In the genomic region with DNA sequence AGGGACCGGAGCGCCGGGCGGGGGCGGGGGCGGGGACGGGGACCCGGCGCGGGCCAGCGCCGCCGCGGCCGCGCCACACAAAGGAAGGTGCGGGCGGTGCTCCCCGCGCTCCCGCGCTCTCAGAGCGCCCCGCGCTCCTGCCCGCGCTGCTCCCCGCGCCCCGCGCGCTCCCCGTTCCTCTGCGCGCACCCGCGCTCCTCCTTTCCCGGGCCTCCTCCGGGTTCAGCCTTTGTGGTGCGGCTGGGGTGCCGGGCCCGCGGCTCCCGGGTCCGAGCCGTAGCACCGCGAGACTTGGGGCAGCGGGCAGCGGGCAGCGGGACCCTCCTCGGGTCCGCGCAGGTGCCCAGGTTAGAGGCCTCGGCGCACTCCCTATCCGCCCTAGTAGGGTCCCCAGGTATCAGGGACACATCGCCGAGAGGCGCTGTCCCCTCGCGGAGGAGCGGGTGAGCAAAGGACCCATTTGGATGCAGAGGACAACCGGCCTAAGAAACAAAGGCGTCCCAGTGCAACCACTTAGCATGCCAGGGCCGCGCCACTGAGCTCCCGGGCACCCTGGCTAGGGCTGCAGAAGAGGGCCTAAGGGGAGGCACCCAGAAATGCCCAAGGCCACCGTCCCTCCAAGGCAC, we compare ENCODE assay signal across 7 mouse cellular contexts. TPM values are rescaled to one million over a fixed set of nuclear protein-coding genes. Genes with fewer than 3 reads are reported as not detected.
DNase-seq lines count a peak whose midpoint lies in the region; ATAC-seq and TF ChIP-seq lines count a peak whose summit lies in the region.

A gene (minus strand): TSS at position 281 of the 626 bp plus-strand sequence.

- under 1% methylated on average over 47 of the region's 69 CpGs for WGBS in cerebellum, adult 2 months
- WGBS in kidney, adult 2 months = 1% methylated on average over 68 of the region's 69 CpGs
- WGBS in limb, embryonic 12.5 days = 1% methylated on average over 62 of the region's 69 CpGs
- WGBS in neural tube, embryonic 12.5 days = under 1% methylated on average over 65 of the region's 69 CpGs

- peak; percentile 63 for DNase-seq in adrenal gland, adult 2 months
- peak; percentile 69 to 72 for DNase-seq in cerebellum, adult 2 months
- peak; percentile 72 for DNase-seq in forelimb bud, embryonic 11.5 days (ENCODE audit: low read depth, low spot score)
- DNase-seq in kidney, adult 2 months = peak; percentile 50
- no peak for DNase-seq in urinary bladder, postnatal 14 days (ENCODE audit: low spot score)

- peak within 1 kb of the TSS; percentile 72 for H3K27ac ChIP-seq in cerebellum, adult 2 months (ENCODE audit: insufficient read depth, low read length)
- peak within 1 kb of the TSS; percentile 64 for H3K27ac ChIP-seq in kidney, adult 2 months (ENCODE audit: insufficient read depth, low read depth, low read length)
- H3K27ac ChIP-seq in limb, embryonic 12.5 days = peak within 1 kb of the TSS; percentile 93
- H3K27ac ChIP-seq in neural tube, embryonic 12.5 days = peak within 1 kb of the TSS; percentile 86

- peak within 1 kb of the TSS; percentile 65 for H3K4me2 ChIP-seq in limb, embryonic 12.5 days
- H3K4me2 ChIP-seq in neural tube, embryonic 12.5 days (replicated peaks) = peak within 1 kb of the TSS; percentile 75

- H3K27me3 ChIP-seq in cerebellum, adult 2 months (ENCODE audit: control insufficient read depth, insufficient read depth, low read length) = no peaks in the 10 kb centered on the region
- H3K27me3 ChIP-seq in kidney, adult 2 months (replicated peaks; ENCODE audit: control insufficient read depth, insufficient read depth, low read length) = no peaks in the 10 kb centered on the region
- H3K27me3 ChIP-seq in limb, embryonic 12.5 days = no peaks in the 10 kb centered on the region
- no peaks in the 10 kb centered on the region for H3K27me3 ChIP-seq in neural tube, embryonic 12.5 days (replicated peaks)

- no peaks in the 10 kb centered on the region for H3K4me1 ChIP-seq in cerebellum, adult 2 months (ENCODE audit: control insufficient read depth, insufficient read depth, low read length)
- peaks cover 4% of the 10 kb centered on the region; the same call in 1 of the 2 replicates for H3K4me1 ChIP-seq in kidney, adult 2 months (ENCODE audit: control insufficient read depth, insufficient read depth, low read length)
- H3K4me1 ChIP-seq in limb, embryonic 12.5 days (replicated peaks) = peaks cover 16% of the 10 kb centered on the region
- peaks cover 29% of the 10 kb centered on the region for H3K4me1 ChIP-seq in neural tube, embryonic 12.5 days

- H3K9me3 ChIP-seq in limb, embryonic 12.5 days = no peaks in the 10 kb centered on the region
- H3K9me3 ChIP-seq in neural tube, embryonic 12.5 days = no peaks in the 10 kb centered on the region

- H3K9ac ChIP-seq in limb, embryonic 12.5 days (replicated peaks) = peak within 1 kb of the TSS; percentile 90
- H3K9ac ChIP-seq in neural tube, embryonic 12.5 days = peak within 1 kb of the TSS; percentile 86

- TF ChIP-seq CTCF in cerebellum, adult 2 months (IDR thresholded peaks at IDR 0.05; ENCODE audit: borderline replicate concordance, insufficient read depth, low read depth, low read length) = no peak
- no peak for TF ChIP-seq CTCF in kidney, adult 2 months (conservative IDR thresholded peaks at IDR 0.05; ENCODE audit: insufficient read depth, insufficient read length, low read depth, low read length)

- H3K36me3 ChIP-seq in kidney, adult 2 months (ENCODE audit: control insufficient read depth, insufficient read depth, low read length) = no peaks in the 10 kb centered on the region
- 0 out of 2 replicates have a peak, but pooled peaks cover 4% of the 10 kb centered on the region for H3K36me3 ChIP-seq in limb, embryonic 12.5 days
- H3K36me3 ChIP-seq in neural tube, embryonic 12.5 days = no peaks in the 10 kb centered on the region; the same call in 1 of the 2 replicates

- peak; percentile 87 for ATAC-seq in limb, embryonic 12.5 days (ENCODE audit: insufficient number of reproducible peaks, insufficient read depth, low FRiP score, low TSS enrichment, low read depth)
- ATAC-seq in neural tube, embryonic 12.5 days (ENCODE audit: low FRiP score, low read depth) = peak; percentile 91

- TF ChIP-seq POLR2A in cerebellum, adult 2 months (IDR thresholded peaks at IDR 0.05; ENCODE audit: borderline replicate concordance, insufficient read depth, low read length) = no peak
- no peak for TF ChIP-seq POLR2A in kidney, adult 2 months (IDR thresholded peaks at IDR 0.05; ENCODE audit: low read depth, low read length)

- peak within 1 kb of the TSS; percentile 61 for H3K4me3 ChIP-seq in cerebellum, adult 2 months (replicated peaks; ENCODE audit: insufficient read depth, low read depth, low read length)
- H3K4me3 ChIP-seq in kidney, adult 2 months (ENCODE audit: insufficient read depth, low read depth, low read length) = peak within 1 kb of the TSS; percentile 56
- H3K4me3 ChIP-seq in limb, embryonic 12.5 days (replicated peaks) = peak within 1 kb of the TSS; percentile 73
- H3K4me3 ChIP-seq in neural tube, embryonic 12.5 days = peak within 1 kb of the TSS; percentile 76

RNA-seq across cellular contexts. Expression of the gene that starts here (rescaled TPM):
- total RNA-seq in adrenal gland, adult 2 months (2021) = 10 to 100 TPM; 27.2 to 40.0 TPM
- polyA plus RNA-seq in adrenal gland, adult 2 months (2012; rRNA removed) = 18.5 and 20.2 TPM in 2 replicates
- 57.0 and 60.9 TPM in 2 replicates for polyA plus RNA-seq in cerebellum, adult 2 months (2012; rRNA removed)
- 15.3 and 16.4 TPM in 2 replicates for polyA plus RNA-seq in kidney, adult 2 months (2012; rRNA removed)
- 20.0 and 22.6 TPM in 2 replicates for polyA plus RNA-seq in limb, embryonic 12.5 days (2016; fragmentation: Nextera tagmentation; extraction: Ambion mirVana)
- polyA plus RNA-seq in neural tube, embryonic 12.5 days (2016; fragmentation: Nextera tagmentation; extraction: Ambion mirVana) = 42.9 and 49.8 TPM in 2 replicates
